Mouse (Mus musculus): ENCODE data around the gene Ets1. TPM values are rescaled to one million over a fixed set of nuclear protein-coding genes. Genes with fewer than 3 reads are reported as not detected.

Gene Ets1
- total and polyA plus RNA-seq, 3 experiments, result 0.05 TPM; not detected in 2

GRCm38 (mm10) chr9:32709359-32709758 lies 73.3 kb downstream of the Ets1 start:
- Histone ChIP-seq H3K4me1 (ENCODE audit: insufficient read depth, low read depth, low read length) (no peaks in the 10 kb centered on the region), H3K4me3 (ENCODE audit: low read depth, low read length) (no peak overlapping the region), H3K36me3 (replicated peaks) (no peaks in the 10 kb centered on the region), H3K9me3 (replicated peaks) (peaks cover 11% of the 10 kb centered on the region), H3K27me3 (ENCODE audit: insufficient read depth, low read length) (no peaks in the 10 kb centered on the region)
- no peak for ATAC-seq (ENCODE audit: extremely low read depth, insufficient number of reproducible peaks, low FRiP score, poor library complexity, severe bottlenecking)
- no peak for DNase-seq (ENCODE audit: low spot score)
- TF ChIP-seq CTCF (IDR thresholded peaks at IDR 0.05; ENCODE audit: low read depth, low read length) (no peak), POLR2AphosphoS5 (IDR thresholded peaks at IDR 0.05; ENCODE audit: insufficient replicate concordance, low read depth, low read length) (no peak), GATA1 (IDR thresholded peaks at IDR 0.05; ENCODE audit: borderline replicate concordance, low read length) (no peak)

- H3K27me3 ChIP-seq (ENCODE audit: insufficient read depth, low read length), result no peaks in the 10 kb centered on the region
- DNase-seq (ENCODE audit: low spot score) (no peak), ATAC-seq (ENCODE audit: extremely low read depth, insufficient number of reproducible peaks, low FRiP score, poor library complexity, severe bottlenecking) (no peak)
- TF ChIP-seq GATA2 (IDR thresholded peaks at IDR 0.05; ENCODE audit: borderline replicate concordance, low read depth, low read length) (no peak), POLR2AphosphoS5 (IDR thresholded peaks at IDR 0.05; ENCODE audit: insufficient replicate concordance, low read depth, low read length) (no peak), GATA1 (IDR thresholded peaks at IDR 0.05; ENCODE audit: borderline replicate concordance, low read length) (no peak), TAL1 (conservative IDR thresholded peaks at IDR 0.05; ENCODE audit: low read depth, low read length) (no peak), CTCF (IDR thresholded peaks at IDR 0.05; ENCODE audit: low read depth, low read length) (no peak)
- H3K4me3 ChIP-seq (ENCODE audit: low read depth, low read length), result no peak overlapping the region
- no peaks in the 10 kb centered on the region for H3K4me1 ChIP-seq (ENCODE audit: insufficient read depth, low read depth, low read length)
- peaks cover 10% of the 10 kb centered on the region for H3K9me3 ChIP-seq (replicated peaks)
- H3K36me3 ChIP-seq (replicated peaks), result no peaks in the 10 kb centered on the region
Measured at GRCm38 (mm10) chr9:32709764-32710734, 74.0 kb downstream of the Ets1 start.

- Histone ChIP-seq H3K9me3 (replicated peaks) (peaks cover 8% of the 10 kb centered on the region), H3K4me3 (ENCODE audit: low read depth, low read length) (no peak overlapping the region), H3K27me3 (ENCODE audit: insufficient read depth, low read length) (no peaks in the 10 kb centered on the region), H3K36me3 (replicated peaks) (no peaks in the 10 kb centered on the region), H3K4me1 (ENCODE audit: insufficient read depth, low read depth, low read length) (no peaks in the 10 kb centered on the region)
- no peak for DNase-seq (ENCODE audit: low spot score)
- ATAC-seq (ENCODE audit: extremely low read depth, insufficient number of reproducible peaks, low FRiP score, poor library complexity, severe bottlenecking), result no peak
- TF ChIP-seq GATA2 (IDR thresholded peaks at IDR 0.05; ENCODE audit: borderline replicate concordance, low read depth, low read length), result no peak
- no peak for TF ChIP-seq TAL1 (conservative IDR thresholded peaks at IDR 0.05; ENCODE audit: low read depth, low read length)
- TF ChIP-seq CTCF (IDR thresholded peaks at IDR 0.05; ENCODE audit: low read depth, low read length), result no peak
- TF ChIP-seq POLR2AphosphoS5 (IDR thresholded peaks at IDR 0.05; ENCODE audit: insufficient replicate concordance, low read depth, low read length), result no peak
- TF ChIP-seq GATA1 (IDR thresholded peaks at IDR 0.05; ENCODE audit: borderline replicate concordance, low read length), result no peak
Measured at GRCm38 (mm10) chr9:32710987-32711652, 75.1 kb downstream of the Ets1 start.

GRCm38 (mm10) chr9:32711768-32712167 lies 75.7 kb downstream of the Ets1 start:
- Histone ChIP-seq H3K4me1 (ENCODE audit: insufficient read depth, low read depth, low read length) (no peaks in the 10 kb centered on the region), H3K36me3 (replicated peaks) (no peaks in the 10 kb centered on the region), H3K4me3 (ENCODE audit: low read depth, low read length) (no peak overlapping the region), H3K9me3 (replicated peaks) (0 out of 2 replicates have a peak, but pooled peaks cover 7% of the 10 kb centered on the region), H3K27me3 (ENCODE audit: insufficient read depth, low read length) (no peaks in the 10 kb centered on the region)
- TF ChIP-seq GATA2 (IDR thresholded peaks at IDR 0.05; ENCODE audit: borderline replicate concordance, low read depth, low read length) (no peak), TAL1 (conservative IDR thresholded peaks at IDR 0.05; ENCODE audit: low read depth, low read length) (no peak), POLR2AphosphoS5 (IDR thresholded peaks at IDR 0.05; ENCODE audit: insufficient replicate concordance, low read depth, low read length) (no peak), CTCF (IDR thresholded peaks at IDR 0.05; ENCODE audit: low read depth, low read length) (no peak), GATA1 (IDR thresholded peaks at IDR 0.05; ENCODE audit: borderline replicate concordance, low read length) (no peak)
- DNase-seq (ENCODE audit: low spot score) (no peak), ATAC-seq (ENCODE audit: extremely low read depth, insufficient number of reproducible peaks, low FRiP score, poor library complexity, severe bottlenecking) (no peak)

- Histone ChIP-seq H3K36me3 (replicated peaks) (no peaks in the 10 kb centered on the region), H3K4me1 (ENCODE audit: insufficient read depth, low read depth, low read length) (no peaks in the 10 kb centered on the region), H3K27me3 (ENCODE audit: insufficient read depth, low read length) (0 out of 2 replicates have a peak, but pooled peaks cover 2% of the 10 kb centered on the region), H3K4me3 (ENCODE audit: low read depth, low read length) (no peak overlapping the region), H3K9me3 (replicated peaks) (0 out of 2 replicates have a peak, but pooled peaks cover 7% of the 10 kb centered on the region)
- DNase-seq (ENCODE audit: low spot score), result no peak
- no peak for ATAC-seq (ENCODE audit: extremely low read depth, insufficient number of reproducible peaks, low FRiP score, poor library complexity, severe bottlenecking)
- TF ChIP-seq GATA1 (IDR thresholded peaks at IDR 0.05; ENCODE audit: borderline replicate concordance, low read length) (no peak), CTCF (IDR thresholded peaks at IDR 0.05; ENCODE audit: low read depth, low read length) (no peak), TAL1 (conservative IDR thresholded peaks at IDR 0.05; ENCODE audit: low read depth, low read length) (no peak), POLR2AphosphoS5 (IDR thresholded peaks at IDR 0.05; ENCODE audit: insufficient replicate concordance, low read depth, low read length) (no peak), GATA2 (IDR thresholded peaks at IDR 0.05; ENCODE audit: borderline replicate concordance, low read depth, low read length) (no peak)
Measured at GRCm38 (mm10) chr9:32712383-32712910, 76.4 kb downstream of the Ets1 start.

- Histone ChIP-seq H3K36me3 (replicated peaks) (no peaks in the 10 kb centered on the region), H3K4me3 (ENCODE audit: low read depth, low read length) (no peak overlapping the region), H3K9me3 (replicated peaks) (0 out of 2 replicates have a peak, but pooled peaks cover 9% of the 10 kb centered on the region), H3K4me1 (ENCODE audit: insufficient read depth, low read depth, low read length) (no peaks in the 10 kb centered on the region), H3K27me3 (ENCODE audit: insufficient read depth, low read length) (0 out of 2 replicates have a peak, but pooled peaks cover 2% of the 10 kb centered on the region)
- no peak for TF ChIP-seq POLR2AphosphoS5 (IDR thresholded peaks at IDR 0.05; ENCODE audit: insufficient replicate concordance, low read depth, low read length)
- no peak for TF ChIP-seq GATA2 (IDR thresholded peaks at IDR 0.05; ENCODE audit: borderline replicate concordance, low read depth, low read length)
- no peak for TF ChIP-seq GATA1 (IDR thresholded peaks at IDR 0.05; ENCODE audit: borderline replicate concordance, low read length)
- no peak for DNase-seq (ENCODE audit: low spot score)
- no peak for ATAC-seq (ENCODE audit: extremely low read depth, insufficient number of reproducible peaks, low FRiP score, poor library complexity, severe bottlenecking)
Measured at GRCm38 (mm10) chr9:32713106-32713505, 77.1 kb downstream of the Ets1 start.

Data from G1E (cell line).